Mouse (Mus musculus) C2C12 (cell line): ENCODE data around the gene Gm45213.

Source experiments
- CEBPB ChIP-seq: IDR thresholded peaks from one replicate; pipeline ENCODE4 v1.6.1; 2011; ENCODE audit warnings: low read depth, mild to moderate bottlenecking, control low read depth, moderate library complexity
- CTCF ChIP-seq: IDR thresholded peaks from one replicate; pipeline ENCODE4 v1.5.1; 2011; ENCODE audit not compliant: control insufficient read depth, insufficient read depth, insufficient read length
- MAX ChIP-seq: IDR thresholded peaks from one replicate; pipeline ENCODE4 v1.6.1; 2011; ENCODE audit warnings: mild to moderate bottlenecking, control low read depth
- MYOD1 ChIP-seq: IDR thresholded peaks from one replicate; pipeline ENCODE4 v1.6.1; 2011; ENCODE audit warnings: low read depth; ENCODE audit not compliant: control insufficient read depth, insufficient read length
- MYOG ChIP-seq: IDR thresholded peaks from one replicate; pipeline ENCODE4 v1.6.1; 2011; ENCODE audit not compliant: control insufficient read depth, insufficient read length; ENCODE audit errors: extremely low read depth
- USF1 ChIP-seq: IDR thresholded peaks from one replicate; pipeline ENCODE4 v1.6.1; 2011; ENCODE audit warnings: low read depth, mild to moderate bottlenecking, control low read depth, moderate library complexity

- TF ChIP-seq MYOD1 (no peak), CTCF (no peak), USF1 (no peak), MAX (no peak), MYOG (no peak), CEBPB (no peak)
Measured at GRCm38 (mm10) chr7:66046921-66047918, 3.8 kb downstream of the Gm45213 start.
